Mouse (Mus musculus): Measurements from ENCODE around the gene Hjurp. TPM values are rescaled to one million over a fixed set of nuclear protein-coding genes. Genes with fewer than 3 reads are reported as not detected.
"Not testable (repeated sequence)": the region's sequence is repeated elsewhere in the genome, so short reads cannot be mapped to it uniquely, and the experiment has no call there.

Hjurp gene
- polyA plus RNA-seq, 1 experiment from 2014 or later: 80.2 TPM

DNA sequence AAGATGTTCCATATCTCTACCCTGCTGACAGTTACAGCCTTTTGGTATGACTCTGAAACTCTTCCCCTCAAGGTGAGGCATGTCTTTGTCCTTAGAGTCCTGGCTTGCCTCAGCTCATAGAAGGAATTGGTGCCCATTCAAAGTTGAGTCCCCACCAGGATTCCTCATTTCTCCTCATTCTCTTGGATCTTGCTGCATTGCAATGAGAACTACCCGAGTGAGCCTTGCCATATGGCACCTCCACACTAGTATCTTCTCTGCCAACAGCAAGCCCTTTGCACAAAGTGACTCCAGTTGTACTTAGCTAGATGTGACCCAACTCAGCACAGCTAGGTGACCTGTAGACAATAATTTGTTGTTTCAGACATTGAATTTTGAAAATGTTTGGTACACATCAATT, 53.8 kb downstream of the Hjurp start:
- no peaks in the 10 kb centered on the region for H3K36me3 ChIP-seq (ENCODE audit: control insufficient read depth, insufficient read depth, low read length)
- no peak overlapping the region for H3K4me2 ChIP-seq (ENCODE audit: low read length)
- DNase-seq (no peak), ATAC-seq (ENCODE audit: low FRiP score, low TSS enrichment) (no peak)
- no peak overlapping the region for H3K9ac ChIP-seq (replicated peaks; ENCODE audit: low read length)
- no peak overlapping the region for H3K27ac ChIP-seq (replicated peaks; ENCODE audit: low read depth, low read length)
- H3K9me3 ChIP-seq (ENCODE audit: control insufficient read depth, low read length): peaks cover 41% of the 10 kb centered on the region
- H3K4me1 ChIP-seq (ENCODE audit: control insufficient read depth, insufficient read depth, low read length): no peaks in the 10 kb centered on the region
- H3K4me3 ChIP-seq (replicated peaks; ENCODE audit: low read depth, low read length): no peak overlapping the region
- 51% methylated on average over 1 of the region's 1 CpGs for WGBS
- no peaks in the 10 kb centered on the region for H3K27me3 ChIP-seq (ENCODE audit: control insufficient read depth, insufficient read depth, low read length)

- not testable (repeated sequence) for ATAC-seq (ENCODE audit: low FRiP score, low TSS enrichment); H3K4me2 ChIP-seq (ENCODE audit: low read length); H3K4me3 ChIP-seq (replicated peaks; ENCODE audit: low read depth, low read length); H3K36me3 ChIP-seq (ENCODE audit: control insufficient read depth, insufficient read depth, low read length); H3K4me1 ChIP-seq (ENCODE audit: control insufficient read depth, insufficient read depth, low read length); DNase-seq; H3K9ac ChIP-seq (replicated peaks; ENCODE audit: low read length); H3K27me3 ChIP-seq (ENCODE audit: control insufficient read depth, insufficient read depth, low read length); H3K27ac ChIP-seq (replicated peaks; ENCODE audit: low read depth, low read length)
- peaks cover 36% of the 10 kb centered on the region for H3K9me3 ChIP-seq (ENCODE audit: control insufficient read depth, low read length)
These were observed 54.4 kb downstream of the Hjurp start for GRCm38 (mm10) chr1:88223011-88223515.

- no peak overlapping the region for H3K9ac ChIP-seq (replicated peaks; ENCODE audit: low read length)
- DNase-seq (no peak), ATAC-seq (ENCODE audit: low FRiP score, low TSS enrichment) (no peak)
- no peaks in the 10 kb centered on the region for H3K27me3 ChIP-seq (ENCODE audit: control insufficient read depth, insufficient read depth, low read length)
- H3K4me2 ChIP-seq (ENCODE audit: low read length): no peak overlapping the region
- H3K27ac ChIP-seq (replicated peaks; ENCODE audit: low read depth, low read length): no peak overlapping the region
- WGBS: 49% methylated on average over 2 of the region's 2 CpGs
- H3K36me3 ChIP-seq (ENCODE audit: control insufficient read depth, insufficient read depth, low read length): no peaks in the 10 kb centered on the region
- H3K4me1 ChIP-seq (ENCODE audit: control insufficient read depth, insufficient read depth, low read length): no peaks in the 10 kb centered on the region
- peaks cover 33% of the 10 kb centered on the region for H3K9me3 ChIP-seq (ENCODE audit: control insufficient read depth, low read length)
- no peak overlapping the region for H3K4me3 ChIP-seq (replicated peaks; ENCODE audit: low read depth, low read length)
These were observed 55.2 kb downstream of the Hjurp start for GRCm38 (mm10) chr1:88222216-88222615.

DNA sequence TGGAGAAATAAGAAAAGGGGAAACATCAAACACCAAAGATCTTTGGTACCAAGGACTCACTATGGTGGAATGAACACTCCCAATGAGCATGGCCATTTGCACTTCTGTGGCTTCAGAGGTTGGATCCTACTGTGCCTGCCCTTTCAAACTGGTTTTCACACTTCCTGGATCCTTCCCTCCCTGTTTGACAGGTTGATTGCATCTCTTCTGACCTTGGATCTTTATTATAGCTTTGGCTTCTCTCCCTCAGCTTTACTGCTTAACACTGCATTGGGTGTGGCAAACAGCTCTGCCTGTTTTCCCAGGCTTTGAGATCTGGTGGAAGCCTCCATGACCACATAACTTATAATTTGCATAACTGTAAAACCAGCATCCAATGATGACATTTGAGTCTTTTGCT, 57.1 kb downstream of the Hjurp start:
- peaks cover 31% of the 10 kb centered on the region for H3K9me3 ChIP-seq (ENCODE audit: control insufficient read depth, low read length)
- DNase-seq: no peak
- no peaks in the 10 kb centered on the region for H3K4me1 ChIP-seq (ENCODE audit: control insufficient read depth, insufficient read depth, low read length)
- ATAC-seq (ENCODE audit: low FRiP score, low TSS enrichment): no peak
- no peaks in the 10 kb centered on the region for H3K27me3 ChIP-seq (ENCODE audit: control insufficient read depth, insufficient read depth, low read length)
- H3K4me2 ChIP-seq (ENCODE audit: low read length): no peak overlapping the region
- no peak overlapping the region for H3K4me3 ChIP-seq (replicated peaks; ENCODE audit: low read depth, low read length)
- H3K9ac ChIP-seq (replicated peaks; ENCODE audit: low read length): no peak overlapping the region
- no peak overlapping the region for H3K27ac ChIP-seq (replicated peaks; ENCODE audit: low read depth, low read length)
- no peaks in the 10 kb centered on the region for H3K36me3 ChIP-seq (ENCODE audit: control insufficient read depth, insufficient read depth, low read length)

DNA sequence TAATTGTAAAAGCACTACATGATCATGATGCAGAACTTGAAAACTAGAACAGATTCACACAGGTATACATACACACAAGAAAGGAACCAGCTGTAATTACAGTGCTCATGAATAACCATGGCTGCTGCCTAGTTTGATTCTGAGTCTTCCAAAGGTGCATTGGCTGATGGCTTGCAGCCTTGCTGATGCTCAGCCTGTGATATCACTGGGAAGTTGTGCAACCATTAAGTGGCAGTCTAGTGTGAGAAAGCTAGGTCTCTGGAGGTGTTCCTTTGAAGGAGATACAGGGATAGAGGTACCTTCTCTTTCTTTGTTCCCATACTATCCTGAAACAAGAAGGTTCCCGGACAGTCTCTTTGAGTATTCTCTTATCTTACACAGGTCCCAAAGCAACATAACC, 58.4 kb downstream of the Hjurp start:
- Histone ChIP-seq H3K27ac (replicated peaks; ENCODE audit: low read depth, low read length) (no peak overlapping the region), H3K9ac (replicated peaks; ENCODE audit: low read length) (no peak overlapping the region), H3K4me3 (replicated peaks; ENCODE audit: low read depth, low read length) (no peak overlapping the region), H3K4me1 (ENCODE audit: control insufficient read depth, insufficient read depth, low read length) (no peaks in the 10 kb centered on the region), H3K9me3 (ENCODE audit: control insufficient read depth, low read length) (peaks cover 41% of the 10 kb centered on the region), H3K4me2 (ENCODE audit: low read length) (no peak overlapping the region), H3K36me3 (ENCODE audit: control insufficient read depth, insufficient read depth, low read length) (no peaks in the 10 kb centered on the region), H3K27me3 (ENCODE audit: control insufficient read depth, insufficient read depth, low read length) (no peaks in the 10 kb centered on the region)
- DNase-seq (no peak), ATAC-seq (ENCODE audit: low FRiP score, low TSS enrichment) (no peak)
- 15% methylated on average over 1 of the region's 1 CpGs for WGBS

DNA sequence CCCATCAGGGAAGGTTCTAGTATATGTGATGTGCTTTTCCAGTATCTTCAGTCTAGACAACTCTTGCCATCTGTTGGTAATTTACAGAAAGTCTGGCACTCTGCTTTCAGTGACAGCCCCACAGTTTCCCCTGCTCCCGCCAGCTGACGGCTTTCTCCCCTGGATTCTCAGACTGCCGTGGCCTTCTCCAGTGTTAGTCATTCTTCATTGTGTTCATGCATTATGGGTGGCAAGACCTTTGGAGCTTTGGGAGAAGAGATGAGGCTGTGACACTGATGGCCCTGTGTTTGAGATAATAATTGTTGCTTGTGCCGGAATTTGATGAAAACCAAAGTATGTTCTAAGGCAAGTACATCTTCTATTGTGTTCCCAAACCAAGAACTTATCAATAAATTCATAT, 58.8 kb downstream of the Hjurp start:
- Histone ChIP-seq H3K27ac (replicated peaks; ENCODE audit: low read depth, low read length) (no peak overlapping the region), H3K4me3 (replicated peaks; ENCODE audit: low read depth, low read length) (no peak overlapping the region), H3K4me1 (ENCODE audit: control insufficient read depth, insufficient read depth, low read length) (no peaks in the 10 kb centered on the region), H3K27me3 (ENCODE audit: control insufficient read depth, insufficient read depth, low read length) (no peaks in the 10 kb centered on the region), H3K9me3 (ENCODE audit: control insufficient read depth, low read length) (peaks cover 46% of the 10 kb centered on the region), H3K4me2 (ENCODE audit: low read length) (no peak overlapping the region), H3K36me3 (ENCODE audit: control insufficient read depth, insufficient read depth, low read length) (no peaks in the 10 kb centered on the region), H3K9ac (replicated peaks; ENCODE audit: low read length) (no peak overlapping the region)
- WGBS: 48% methylated on average over 4 of the region's 4 CpGs
- no peak for ATAC-seq (ENCODE audit: low FRiP score, low TSS enrichment)
- no peak for DNase-seq

DNA sequence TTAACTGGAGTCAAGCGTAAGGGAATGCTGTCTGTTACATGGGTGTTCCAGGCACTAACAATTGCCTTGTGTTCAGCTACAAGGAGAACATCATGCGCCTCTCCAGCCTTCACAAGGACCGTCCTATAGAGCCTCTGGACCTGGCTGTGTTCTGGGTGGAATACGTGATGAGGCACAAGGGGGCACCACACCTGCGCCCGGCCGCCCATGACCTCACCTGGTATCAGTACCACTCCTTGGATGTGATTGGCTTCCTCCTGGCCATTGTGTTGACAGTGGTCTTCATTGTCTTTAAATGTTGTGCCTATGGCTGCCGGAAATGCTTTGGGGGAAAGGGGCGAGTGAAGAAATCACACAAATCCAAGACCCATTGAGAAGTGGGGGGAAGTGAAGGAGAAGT, 59.4 kb downstream of the Hjurp start:
- peak; percentile 1 for DNase-seq
- 75% methylated on average over 9 of the region's 9 CpGs for WGBS

GRCm38 (mm10) chr1:88217576-88217975, 59.9 kb downstream of the Hjurp start:
- ATAC-seq (ENCODE audit: low FRiP score, low TSS enrichment) (no peak), DNase-seq (peak; percentile 5)
- no peaks in the 10 kb centered on the region for H3K4me1 ChIP-seq (ENCODE audit: control insufficient read depth, insufficient read depth, low read length)
- peaks cover 54% of the 10 kb centered on the region for H3K9me3 ChIP-seq (ENCODE audit: control insufficient read depth, low read length)
- H3K4me2 ChIP-seq (ENCODE audit: low read length): no peak overlapping the region
- no peaks in the 10 kb centered on the region for H3K27me3 ChIP-seq (ENCODE audit: control insufficient read depth, insufficient read depth, low read length)
- no peak overlapping the region for H3K9ac ChIP-seq (replicated peaks; ENCODE audit: low read length)
- no peak overlapping the region for H3K27ac ChIP-seq (replicated peaks; ENCODE audit: low read depth, low read length)
- H3K4me3 ChIP-seq (replicated peaks; ENCODE audit: low read depth, low read length): no peak overlapping the region
- no peaks in the 10 kb centered on the region for H3K36me3 ChIP-seq (ENCODE audit: control insufficient read depth, insufficient read depth, low read length)
- 42% methylated on average over 3 of the region's 3 CpGs for WGBS

More for the DNA sequence above, 59.4 kb downstream of the Hjurp start:
- H3K9me3 ChIP-seq (ENCODE audit: control insufficient read depth, low read length): peaks cover 51% of the 10 kb centered on the region
- no peak overlapping the region for H3K9ac ChIP-seq (replicated peaks; ENCODE audit: low read length)
- no peaks in the 10 kb centered on the region for H3K4me1 ChIP-seq (ENCODE audit: control insufficient read depth, insufficient read depth, low read length)
- no peak for ATAC-seq (ENCODE audit: low FRiP score, low TSS enrichment)
- H3K36me3 ChIP-seq (ENCODE audit: control insufficient read depth, insufficient read depth, low read length): no peaks in the 10 kb centered on the region
- H3K4me2 ChIP-seq (ENCODE audit: low read length): no peak overlapping the region
- H3K27ac ChIP-seq (replicated peaks; ENCODE audit: low read depth, low read length): no peak overlapping the region
- no peaks in the 10 kb centered on the region for H3K27me3 ChIP-seq (ENCODE audit: control insufficient read depth, insufficient read depth, low read length)
- no peak overlapping the region for H3K4me3 ChIP-seq (replicated peaks; ENCODE audit: low read depth, low read length)

- Histone ChIP-seq H3K36me3 (ENCODE audit: control insufficient read depth, insufficient read depth, low read length) (no peaks in the 10 kb centered on the region), H3K4me2 (ENCODE audit: low read length) (no peak overlapping the region), H3K27me3 (ENCODE audit: control insufficient read depth, insufficient read depth, low read length) (no peaks in the 10 kb centered on the region), H3K4me1 (ENCODE audit: control insufficient read depth, insufficient read depth, low read length) (no peaks in the 10 kb centered on the region), H3K27ac (replicated peaks; ENCODE audit: low read depth, low read length) (no peak overlapping the region), H3K4me3 (replicated peaks; ENCODE audit: low read depth, low read length) (no peak overlapping the region), H3K9me3 (ENCODE audit: control insufficient read depth, low read length) (peaks cover 56% of the 10 kb centered on the region), H3K9ac (replicated peaks; ENCODE audit: low read length) (no peak overlapping the region)
- WGBS: 60% methylated on average over 2 of the region's 2 CpGs
- DNase-seq (peak; percentile 1), ATAC-seq (ENCODE audit: low FRiP score, low TSS enrichment) (no peak)
These were observed 60.3 kb downstream of the Hjurp start for GRCm38 (mm10) chr1:88217144-88217543.

Data from midbrain, embryonic 14.5 days (tissue).